Mouse (Mus musculus) megakaryocyte, adult 5-6 weeks (primary cell): ENCODE measurements at regions not wholly inside any gene's neighbourhood (a gene's known extent, or its start where the extent isn't known, plus 50 kb on each side); places are given as distances from the start of the nearest gene placed in this dataset.

Experiments
- ATAC-seq: 2 replicates; pipeline ENCODE4 v1.8.0; 2016; ENCODE audit warnings: mild to moderate bottlenecking, inconsistent platforms; ENCODE audit not compliant: poor library complexity, severe bottlenecking

DNA sequence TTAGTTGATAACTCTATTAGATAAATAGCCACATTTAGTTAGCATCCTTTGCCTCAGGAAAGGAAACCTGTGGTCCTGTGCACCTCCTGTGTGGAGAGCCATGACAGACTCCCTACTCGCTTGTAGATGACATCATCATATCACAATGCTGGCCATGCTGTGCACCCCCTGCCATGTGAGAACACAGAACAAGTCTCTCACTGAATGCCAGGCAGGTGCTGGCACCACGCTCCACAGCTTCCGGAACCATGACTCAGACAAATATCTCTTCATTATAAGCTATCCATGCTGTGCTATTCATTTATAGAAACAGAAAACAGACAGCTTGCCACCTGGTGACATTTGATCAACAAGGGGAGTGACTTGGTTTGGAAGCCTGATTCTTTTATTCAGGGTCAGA is 349.1 kb upstream of the Tmc3 start:
- no peak for ATAC-seq

DNA sequence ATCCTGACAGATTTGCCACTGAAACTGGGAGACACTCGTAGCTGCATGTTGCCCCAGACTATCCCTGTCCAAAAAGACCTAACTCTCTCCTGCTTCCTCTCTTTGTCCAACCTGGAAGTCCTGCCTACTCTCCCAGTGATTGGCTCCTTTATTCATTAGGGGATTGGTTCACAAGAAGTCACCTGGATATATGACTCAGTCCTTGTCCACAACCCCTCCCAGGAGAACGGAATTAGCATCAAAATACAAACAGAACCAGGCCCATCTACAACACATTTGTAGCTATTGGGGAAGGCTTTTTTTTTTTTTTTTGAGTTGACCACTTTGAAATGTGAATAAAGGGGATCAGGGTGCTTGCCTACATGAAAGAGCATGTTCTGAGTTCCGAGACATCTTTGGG is 347.4 kb upstream of the Tmc3 start:
- no peak for ATAC-seq

DNA sequence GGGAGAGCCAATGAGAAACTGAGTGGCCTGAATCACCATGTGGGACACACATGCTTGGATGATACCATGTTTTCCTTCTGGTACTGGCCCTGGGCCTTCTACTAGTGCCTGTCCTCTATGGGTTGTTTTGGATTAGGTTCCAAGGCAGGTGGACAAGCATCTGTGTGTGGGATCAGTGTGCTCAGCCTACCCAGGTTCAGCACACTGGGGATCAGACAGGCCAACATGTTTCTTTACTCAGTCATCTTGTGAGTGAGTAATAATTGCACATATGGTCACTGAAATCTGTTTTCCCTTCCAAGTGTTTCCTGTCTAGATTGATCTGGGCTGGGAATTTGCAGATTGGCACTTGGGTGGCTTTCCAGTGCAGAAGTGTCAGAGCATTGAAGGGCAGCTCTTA is 346.6 kb upstream of the Tmc3 start:
- no peak for ATAC-seq

DNA sequence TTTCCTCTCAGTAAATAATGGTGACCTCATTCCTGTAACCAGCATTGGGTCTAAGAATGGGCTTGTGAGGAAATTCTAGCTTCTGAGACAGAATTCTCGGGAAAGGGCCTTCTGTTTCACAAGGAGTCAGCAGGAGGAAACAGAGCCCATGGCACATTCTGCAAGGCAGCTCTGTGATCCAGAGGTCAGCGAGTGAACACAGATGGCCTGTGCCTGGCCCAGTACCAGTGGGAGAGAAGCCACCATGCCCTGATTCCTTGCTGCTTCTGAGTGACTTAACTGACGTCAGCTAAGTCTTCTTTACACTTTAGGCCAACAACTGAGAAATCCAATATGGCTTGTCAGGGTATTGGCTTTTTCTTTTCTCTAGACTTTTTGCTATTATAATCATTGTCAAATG is 342.5 kb upstream of the Tmc3 start:
- ATAC-seq = no peak

DNA sequence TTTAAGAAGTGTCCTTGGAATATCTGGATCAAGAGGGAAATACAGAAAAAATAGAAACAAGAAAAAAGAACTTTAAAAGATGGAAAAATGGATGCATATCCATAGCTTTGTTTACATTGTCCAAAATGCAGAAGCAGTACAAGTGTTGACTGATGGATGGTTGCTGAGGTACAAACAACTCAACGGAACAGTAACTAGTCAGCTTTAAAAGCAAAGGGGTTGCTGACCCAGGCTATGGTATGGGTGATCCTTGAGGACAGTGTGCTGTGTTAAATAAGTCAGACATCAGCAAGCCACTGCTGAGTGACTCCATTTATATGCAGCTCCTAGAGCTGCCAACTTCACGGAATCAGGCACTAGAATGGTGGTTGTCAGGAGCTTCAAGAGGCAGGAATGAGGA is 338.9 kb upstream of the Tmc3 start:
- ATAC-seq = no peak

DNA sequence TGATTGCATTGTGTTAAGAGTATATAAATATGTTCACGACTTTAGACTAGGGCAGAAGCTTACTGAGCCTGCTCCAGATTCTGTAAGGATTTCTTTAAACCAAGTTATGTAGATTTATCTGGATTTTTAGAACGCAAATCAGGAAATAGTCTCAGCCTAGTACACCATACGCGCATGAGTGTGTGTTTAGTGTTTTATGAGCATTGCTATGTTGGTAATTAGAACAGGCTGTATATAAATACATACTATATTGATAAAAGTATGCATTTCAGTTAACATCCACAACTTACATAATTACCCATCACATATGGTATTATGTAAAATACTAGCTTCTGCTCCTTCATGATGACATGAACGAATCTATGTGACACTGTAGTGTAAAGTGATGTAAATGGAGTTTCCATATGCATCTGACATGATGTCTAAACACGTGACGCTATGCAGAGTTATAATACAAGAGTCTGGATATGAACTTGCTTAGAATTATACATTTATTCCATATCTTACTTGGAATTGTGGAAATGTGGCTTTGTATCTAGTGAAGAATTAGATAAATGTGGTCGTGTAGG is 332.6 kb upstream of the Tmc3 start:
- ATAC-seq = no peak

DNA sequence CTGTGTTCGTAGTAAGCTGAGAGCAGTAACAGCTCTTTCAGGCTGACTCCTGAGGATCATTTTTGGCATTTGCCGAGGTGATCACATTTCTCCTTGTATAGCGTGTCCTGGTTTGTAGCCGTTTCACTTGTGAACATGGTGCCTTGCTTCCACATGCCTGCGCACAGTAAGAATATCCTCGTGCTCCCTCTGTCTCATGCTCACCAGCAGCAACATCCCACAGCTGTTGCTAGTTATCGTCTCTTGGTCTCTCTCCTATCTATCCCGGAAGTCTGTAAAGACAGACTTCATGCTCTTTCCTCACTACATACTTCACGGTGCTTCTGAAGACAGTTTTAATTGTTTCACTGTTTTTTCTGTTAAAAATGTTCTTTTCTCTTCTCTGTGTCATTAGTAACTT is 331.7 kb upstream of the Tmc3 start:
- no peak for ATAC-seq

DNA sequence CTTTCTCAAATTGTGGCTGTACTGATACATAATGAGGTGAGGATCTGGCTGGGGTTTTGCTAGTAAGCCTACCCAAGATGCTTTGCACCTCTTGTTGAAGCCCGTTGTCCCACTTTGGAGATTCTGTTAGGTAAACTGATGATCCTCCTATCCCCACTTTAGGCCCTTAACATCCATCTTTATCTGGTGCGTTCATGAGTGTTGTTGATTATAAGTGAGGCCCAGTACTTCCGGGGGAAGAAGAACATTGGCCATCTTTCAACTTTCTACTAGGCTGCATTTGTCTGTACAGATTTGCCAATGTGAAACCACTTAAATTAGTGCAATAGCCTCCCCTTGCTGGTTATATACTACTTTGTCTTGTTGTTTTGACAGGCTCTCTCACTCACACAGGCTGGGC is 331.3 kb upstream of the Tmc3 start:
- ATAC-seq = no peak

DNA sequence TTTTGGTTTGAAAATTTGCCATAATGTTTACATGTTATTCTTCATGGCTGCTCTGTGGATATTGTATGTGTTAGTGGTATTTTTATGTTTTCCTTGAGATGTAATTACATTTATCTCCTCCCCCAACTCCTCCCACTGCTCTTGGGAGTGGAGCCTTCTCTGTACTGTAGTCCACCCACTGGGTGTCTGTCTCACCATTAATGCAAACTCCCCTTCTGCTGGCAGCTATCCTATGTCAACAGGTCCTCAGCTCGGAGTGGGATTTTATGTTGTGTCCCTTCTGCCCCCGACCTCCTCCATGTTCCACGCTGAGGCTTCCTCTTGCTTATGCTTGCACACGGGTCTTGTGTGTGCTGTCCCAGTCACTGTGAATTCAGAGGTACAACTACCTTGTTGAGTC is 330.3 kb upstream of the Tmc3 start:
- ATAC-seq = no peak

DNA sequence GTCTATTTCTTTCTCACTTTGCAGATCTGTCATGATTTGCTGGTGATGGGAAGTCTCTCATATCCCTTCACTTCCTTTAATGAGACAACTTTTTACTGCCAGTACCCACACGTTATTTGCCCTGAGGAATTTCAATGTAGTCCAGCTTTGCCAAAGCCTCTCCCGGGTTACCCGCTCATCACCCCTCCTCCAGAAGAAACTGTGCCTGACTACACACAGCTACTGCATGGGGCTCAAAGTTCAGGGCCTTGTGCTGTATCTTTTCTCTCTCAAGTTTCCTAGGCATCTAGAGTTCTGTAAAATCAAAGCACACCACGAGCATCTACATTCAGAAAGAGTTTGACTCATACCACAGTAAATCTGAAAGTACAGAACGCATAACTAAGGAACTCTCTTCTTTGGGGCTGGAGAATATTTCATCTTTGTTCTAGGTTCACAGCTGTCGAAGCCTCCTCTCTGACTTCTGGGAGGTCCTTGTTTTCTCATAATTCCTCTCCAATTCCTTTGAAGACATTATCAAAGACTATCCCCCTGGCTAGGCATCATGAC is 328.4 kb upstream of the Tmc3 start:
- ATAC-seq = no peak

DNA sequence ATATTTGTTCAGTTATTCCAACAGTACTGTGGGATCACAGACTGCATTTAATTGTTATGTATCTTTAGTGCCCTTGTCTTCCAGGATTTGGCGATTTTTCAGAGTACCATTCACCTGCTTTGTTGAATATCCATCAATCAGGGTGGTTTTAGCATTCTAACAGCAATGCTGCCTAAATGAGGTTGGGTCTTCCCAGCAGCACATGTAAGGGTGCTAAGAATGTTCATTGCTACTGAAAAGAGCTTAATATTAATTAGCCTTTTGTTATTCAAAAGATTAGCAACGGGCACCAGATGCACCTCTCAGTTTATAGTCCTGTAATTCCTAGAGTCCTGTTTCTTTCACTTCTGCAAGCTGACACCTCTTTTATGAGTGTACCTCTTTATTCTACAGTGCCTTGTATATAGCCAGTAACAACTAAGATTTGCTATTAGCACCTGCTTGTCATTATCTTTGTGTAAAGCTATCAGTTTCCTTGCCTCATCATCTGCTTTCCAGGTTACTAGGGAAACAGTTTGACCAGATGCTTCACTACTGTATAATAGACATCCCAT is 326.3 kb upstream of the Tmc3 start:
- ATAC-seq = no peak

DNA sequence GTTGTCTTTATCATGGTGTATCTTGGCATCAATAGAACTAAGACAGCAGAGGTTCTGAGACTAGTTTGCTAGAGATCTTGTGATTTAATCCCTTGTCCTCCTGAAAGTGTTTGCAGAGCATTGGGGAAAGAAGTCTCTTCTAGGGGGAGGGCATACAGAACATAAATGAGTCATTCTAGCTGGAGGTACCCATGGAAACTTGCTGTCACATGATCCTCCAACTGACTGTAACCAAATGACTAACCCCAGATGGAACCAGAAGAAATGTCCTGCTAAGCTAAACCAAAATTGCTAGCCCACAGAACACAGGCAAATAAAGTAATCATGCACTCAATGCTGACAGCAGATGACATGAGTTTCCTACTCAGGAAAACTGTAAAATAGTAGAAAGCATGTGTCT is 323.2 kb upstream of the Tmc3 start:
- no peak for ATAC-seq

DNA sequence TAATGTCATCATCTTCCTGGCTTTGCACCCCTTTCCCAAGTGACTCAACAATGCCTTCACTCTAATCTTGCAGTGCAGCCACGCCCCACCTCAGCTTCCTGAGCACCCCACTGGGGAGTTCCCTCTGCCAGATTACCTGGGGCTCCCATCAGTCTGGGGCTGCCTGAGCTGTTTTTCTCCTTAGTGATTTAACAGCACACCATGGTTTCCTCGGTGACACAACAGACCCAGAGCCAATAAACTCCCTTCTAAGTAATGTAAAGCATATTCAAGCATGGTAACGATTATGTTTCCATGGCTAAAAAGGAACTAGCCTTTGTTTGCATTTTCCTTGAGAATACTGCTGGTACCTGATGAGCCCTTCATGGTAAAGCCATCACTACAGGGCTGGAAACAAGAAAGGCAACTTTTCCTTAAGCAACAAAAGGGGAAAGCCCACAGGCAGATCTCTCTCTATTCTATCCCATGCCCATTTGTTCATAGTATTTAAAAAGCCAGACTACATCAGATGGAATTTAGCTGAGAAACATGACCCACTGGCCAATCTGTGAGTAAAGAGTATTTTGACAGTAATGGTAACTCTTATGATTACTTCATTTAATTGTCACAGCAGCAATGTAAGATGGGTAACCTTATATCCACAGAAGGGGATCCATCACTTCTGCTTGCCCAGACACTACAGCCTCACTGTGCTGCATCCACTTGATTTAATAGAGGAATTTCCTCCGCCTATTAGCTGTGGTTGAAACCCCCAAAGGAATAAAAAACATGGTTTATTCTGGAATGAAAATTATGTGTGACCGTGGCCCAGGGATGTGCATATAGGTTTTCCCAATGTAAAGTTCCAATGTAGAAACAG is 294.6 kb upstream of the Tmc3 start:
- ATAC-seq = no peak

DNA sequence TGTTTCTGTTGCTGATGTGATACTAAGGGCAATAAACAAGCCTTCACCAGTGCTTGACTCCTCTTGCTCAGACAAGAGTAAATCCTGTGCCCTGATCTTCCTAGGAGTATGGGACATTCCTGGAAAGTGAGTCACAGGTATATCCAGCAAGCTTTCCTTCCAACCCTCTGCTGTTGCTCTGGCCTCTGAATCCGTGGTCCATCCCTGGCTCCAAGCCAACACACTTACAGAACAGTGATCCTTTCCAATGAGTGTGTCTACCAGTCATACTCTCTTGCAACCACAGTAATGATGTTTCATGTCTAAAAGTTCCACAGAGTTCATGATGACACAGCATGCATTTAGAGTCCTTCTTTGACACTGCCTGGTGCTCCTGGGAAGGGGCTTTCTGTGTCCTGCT is 277.6 kb upstream of the Tmc3 start:
- no peak for ATAC-seq

DNA sequence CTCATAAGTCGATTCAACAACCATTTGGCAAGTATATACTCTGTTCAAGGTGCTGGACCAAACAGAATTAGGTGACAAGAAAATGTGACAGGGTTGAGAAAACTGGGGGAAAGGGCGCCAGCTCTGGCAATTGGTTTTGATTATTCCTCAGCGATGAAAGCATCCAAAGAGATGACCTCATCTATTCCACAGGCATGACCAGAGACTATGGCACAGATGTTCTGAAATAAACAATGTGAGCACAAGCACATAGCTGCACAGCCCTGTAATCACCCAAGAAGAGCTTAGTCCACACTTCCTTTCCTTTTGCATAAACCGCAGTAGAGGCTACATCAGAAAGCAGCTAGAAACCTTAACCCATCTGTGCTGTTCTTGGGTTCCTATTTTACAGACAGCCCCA is 272.6 kb upstream of the Tmc3 start:
- no peak for ATAC-seq

DNA sequence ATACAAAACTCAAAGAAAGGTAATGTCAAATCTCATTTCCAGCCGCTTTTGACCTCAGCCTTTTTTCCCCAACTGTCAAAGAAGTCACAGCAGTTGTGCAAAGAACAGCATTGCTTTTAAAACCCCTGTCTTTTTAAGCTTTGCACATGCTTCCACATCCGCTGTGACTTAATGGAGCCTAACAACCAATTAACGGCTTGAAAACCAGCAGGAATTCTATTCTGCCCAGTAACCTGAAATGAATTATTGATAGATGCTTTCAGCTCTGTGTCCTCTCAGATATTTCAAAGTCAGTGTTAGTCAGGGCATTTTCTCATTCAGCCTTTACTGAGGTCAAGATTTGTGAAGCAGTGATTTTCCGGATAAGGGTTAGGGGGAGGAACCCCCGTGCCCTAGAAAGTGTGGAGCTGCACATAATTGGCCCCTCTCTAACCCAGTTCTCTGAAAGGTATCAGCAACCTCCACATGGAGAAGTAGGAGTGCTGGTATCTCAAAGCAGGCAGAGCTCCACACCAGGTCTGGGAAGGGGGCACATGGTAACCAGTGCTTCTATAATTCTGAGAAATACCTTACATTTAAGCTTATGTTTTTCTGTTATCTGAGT is 254.8 kb upstream of the Tmc3 start:
- ATAC-seq = no peak

DNA sequence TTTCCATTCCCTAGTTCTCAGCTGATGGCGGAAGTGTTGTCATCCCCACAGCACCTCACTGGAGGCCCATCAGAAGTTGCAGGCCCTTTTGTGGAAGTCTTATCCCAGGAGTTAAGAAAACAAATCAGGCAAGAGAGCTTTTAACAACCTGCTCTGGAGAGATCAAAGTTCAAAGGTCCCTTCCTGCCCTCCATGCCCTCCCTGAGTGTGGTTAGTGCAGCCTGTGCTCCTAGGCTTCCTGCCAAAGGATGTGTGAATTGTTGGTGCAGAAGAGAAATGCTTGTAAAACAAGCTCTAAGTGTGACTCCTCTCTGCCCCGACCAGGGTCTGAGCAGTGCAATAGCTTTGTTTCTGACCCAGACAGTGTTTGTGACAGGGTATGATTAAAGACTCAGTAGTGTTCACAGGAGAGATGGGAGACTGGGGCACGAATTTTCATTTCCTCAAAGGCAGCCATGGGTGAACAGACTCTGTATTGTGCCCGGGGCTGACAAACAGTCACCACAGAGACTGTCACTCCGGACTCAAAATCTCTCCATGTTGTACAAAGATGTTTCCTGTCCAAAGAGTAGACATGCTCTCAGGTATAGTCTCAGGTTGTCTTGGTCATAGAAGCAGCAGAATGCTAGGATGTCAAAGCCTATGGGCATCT is 237.5 kb upstream of the Tmc3 start:
- ATAC-seq = no peak

DNA sequence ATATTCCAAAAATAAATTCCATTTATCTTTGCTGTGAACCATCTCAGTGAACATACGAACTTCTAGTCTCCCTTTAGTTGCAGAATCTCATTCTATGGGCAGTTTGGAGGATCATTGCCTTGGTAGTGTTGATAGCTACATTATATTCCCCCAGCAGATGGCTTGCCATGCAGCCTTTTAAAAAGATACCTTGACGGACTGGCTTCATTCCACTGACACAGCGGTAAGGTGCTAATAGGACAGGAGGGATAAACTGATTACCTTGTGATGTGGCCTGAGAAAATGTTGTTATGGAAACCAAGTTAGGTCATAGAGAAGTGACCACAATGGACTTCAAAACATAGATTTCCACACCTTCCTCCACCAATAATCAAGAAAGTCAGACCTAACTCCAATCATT is 215.5 kb upstream of the Tmc3 start:
- ATAC-seq = no peak

DNA sequence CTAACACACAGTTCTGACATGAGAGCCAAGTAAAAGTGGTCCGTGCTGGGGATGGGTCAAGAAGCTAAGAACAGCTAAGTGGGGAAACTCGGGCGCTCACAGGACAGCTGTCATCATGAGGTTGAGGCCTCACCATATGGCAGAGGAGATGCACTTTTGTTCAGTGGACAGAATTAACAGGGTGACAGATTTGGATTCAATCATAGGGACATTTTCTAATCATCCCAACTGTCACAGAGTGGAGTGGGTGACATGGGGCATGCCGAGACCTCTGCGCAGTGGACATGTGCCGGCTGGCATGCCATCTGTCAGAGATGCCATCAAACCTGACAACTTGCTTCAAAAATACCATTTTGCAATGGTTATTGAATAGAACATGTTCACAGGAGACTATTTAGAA is 215.1 kb upstream of the Tmc3 start:
- ATAC-seq = no peak

DNA sequence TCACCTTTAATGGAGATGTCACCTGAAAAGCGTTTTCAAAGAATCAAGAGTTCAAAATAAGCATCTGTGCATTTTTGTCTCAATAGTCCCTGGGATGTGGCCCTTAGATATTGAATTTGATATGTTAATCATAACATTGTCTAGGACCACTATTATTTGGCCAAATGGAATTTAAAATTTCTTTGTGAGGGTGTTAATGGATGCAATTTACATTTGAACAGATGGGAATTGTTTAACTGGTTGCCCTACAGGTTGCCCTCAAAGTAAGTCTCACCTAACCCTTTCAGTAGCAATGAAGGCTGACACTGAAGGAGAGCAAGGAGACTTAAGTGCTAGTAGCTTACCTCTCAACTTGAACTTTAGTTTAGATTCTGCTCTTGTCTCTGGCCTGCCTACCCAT is 207.9 kb upstream of the Tmc3 start:
- no peak for ATAC-seq

DNA sequence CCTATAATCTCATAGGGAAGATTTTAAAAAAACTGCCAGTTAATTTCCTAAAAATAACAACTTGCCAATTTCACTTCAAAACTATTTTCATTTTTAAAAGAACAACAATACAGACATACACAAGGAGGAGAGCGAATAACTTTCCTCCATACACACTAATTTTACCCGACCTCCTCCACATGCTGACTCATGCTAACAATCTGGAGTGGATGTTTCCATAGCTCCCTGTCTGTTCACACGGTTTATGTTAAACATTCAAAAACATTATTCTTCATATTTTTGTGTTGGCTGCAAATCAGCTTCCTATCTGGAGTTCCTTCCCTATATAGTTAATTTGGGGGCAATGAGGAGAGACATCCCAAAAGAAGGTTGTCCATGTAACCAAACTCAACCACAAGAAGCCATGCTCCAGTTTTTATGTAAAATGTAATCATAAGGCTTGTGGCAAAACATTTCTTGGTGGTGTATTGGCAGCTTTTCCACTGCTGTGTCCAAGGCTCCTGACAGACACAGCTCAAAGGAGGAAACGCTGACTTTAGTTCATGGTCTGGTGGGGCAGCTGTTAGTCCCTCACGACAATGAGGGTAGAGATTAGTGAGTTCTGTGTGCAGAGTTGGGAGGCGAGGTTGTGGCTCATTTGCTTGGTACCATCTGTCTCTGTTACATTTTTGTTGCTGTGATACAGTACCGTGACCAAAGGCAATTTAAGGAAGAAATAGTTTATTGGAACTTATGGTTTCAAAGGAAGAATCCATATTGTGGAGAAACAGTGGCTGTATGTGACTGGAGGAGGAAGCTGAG is 203.1 kb upstream of the Tmc3 start:
- ATAC-seq = no peak
